Mouse (Mus musculus) cerebellum, adult 9-10 months (tissue): ENCODE results near the gene Dnajb4.

ENCODE experiments used
- DNase-seq: peaks from one replicate; pipeline ENCODE4 v3.0.0; 2022

The Dnajb4 gene

GRCm38 (mm10) chr3:152171236-152171635, 38.9 kb downstream of the Dnajb4 start:
- DNase-seq = no peak

- DNase-seq = no peak
These were observed 39.7 kb downstream of the Dnajb4 start for GRCm38 (mm10) chr3:152170407-152170806.

GRCm38 (mm10) chr3:152168007-152168406, 42.1 kb downstream of the Dnajb4 start:
- DNase-seq = no peak

GRCm38 (mm10) chr3:152166699-152167451, 43.2 kb downstream of the Dnajb4 start:
- no peak for DNase-seq

GRCm38 (mm10) chr3:152166099-152166423, 44.0 kb downstream of the Dnajb4 start, which contains the start of gene Gipc2:
TSS of gene Gipc2 (minus strand) at chr3:152166230.
- no peak for DNase-seq

GRCm38 (mm10) chr3:152165351-152166098, 44.6 kb downstream of the Dnajb4 start:
- peak; percentile 46 for DNase-seq

- DNase-seq = no peak
These were observed 45.1 kb downstream of the Dnajb4 start for GRCm38 (mm10) chr3:152165014-152165350.

- DNase-seq = no peak
These were observed 46.8 kb downstream of the Dnajb4 start for GRCm38 (mm10) chr3:152163320-152163719.

- no peak for DNase-seq
These were observed 49.5 kb downstream of the Dnajb4 start for GRCm38 (mm10) chr3:152160607-152161006.

- DNase-seq = no peak
These were observed 50.8 kb downstream of the Dnajb4 start for GRCm38 (mm10) chr3:152159321-152159720.

GRCm38 (mm10) chr3:152158344-152159291, 51.5 kb downstream of the Dnajb4 start:
- DNase-seq = no peak

GRCm38 (mm10) chr3:152156816-152157496, 53.1 kb downstream of the Dnajb4 start:
- DNase-seq = no peak

- no peak for DNase-seq
These were observed 54.7 kb downstream of the Dnajb4 start for GRCm38 (mm10) chr3:152155296-152155948.

- no peak for DNase-seq
These were observed 56.0 kb downstream of the Dnajb4 start for GRCm38 (mm10) chr3:152154095-152154494.

- DNase-seq = no peak
These were observed 57.0 kb downstream of the Dnajb4 start for GRCm38 (mm10) chr3:152153152-152153551.

GRCm38 (mm10) chr3:152152483-152152804, 57.7 kb downstream of the Dnajb4 start:
- DNase-seq = no peak

GRCm38 (mm10) chr3:152151725-152152482, 58.2 kb downstream of the Dnajb4 start:
- no peak for DNase-seq

- DNase-seq = no peak
These were observed 60.2 kb downstream of the Dnajb4 start for GRCm38 (mm10) chr3:152149863-152150262.

- DNase-seq = no peak
These were observed 60.7 kb downstream of the Dnajb4 start for GRCm38 (mm10) chr3:152149449-152149848.

- DNase-seq = peak; percentile 56
These were observed 62.8 kb downstream of the Dnajb4 start for GRCm38 (mm10) chr3:152147085-152147831.

- DNase-seq = peak; percentile 42
These were observed 64.9 kb downstream of the Dnajb4 start for GRCm38 (mm10) chr3:152145186-152145585.
